Mouse (Mus musculus) T-helper 2 cell (primary cell): ENCODE measurements around the gene Mvb12b.

Experiments used
- in situ Hi-C: fragments of 300-600 bp; cut with MboI, MseI; formaldehyde crosslinking; loops from one replicate; pipeline ENCODE4 v1.15.1; 2025; ENCODE audit warnings: high pct_unique_total_duplicates

The Mvb12b gene

GRCm38 (mm10) chr2:33886386-33887327 lies 1.1 kb downstream of the Mvb12b start:
- in situ Hi-C loops: no loop called here

- in situ Hi-C loops: no loop called here
Observed at GRCm38 (mm10) chr2:33885264-33885651, 2.5 kb downstream of the Mvb12b start.

- in situ Hi-C loops: no loop called here
Observed at GRCm38 (mm10) chr2:33884623-33885263, 3.0 kb downstream of the Mvb12b start.

- in situ Hi-C loops: no loop called here
Observed at GRCm38 (mm10) chr2:33879223-33879622, 8.5 kb downstream of the Mvb12b start.

GRCm38 (mm10) chr2:33878437-33878836 lies 9.3 kb downstream of the Mvb12b start:
- in situ Hi-C loops: no loop called here

- in situ Hi-C loops: no loop called here
Observed at GRCm38 (mm10) chr2:33877663-33878360, 9.9 kb downstream of the Mvb12b start.

- in situ Hi-C loops: no loop called here
Observed at GRCm38 (mm10) chr2:33876529-33877290, 11.0 kb downstream of the Mvb12b start.

- in situ Hi-C loops: no loop called here
Observed at GRCm38 (mm10) chr2:33875594-33875993, 12.2 kb downstream of the Mvb12b start.

GRCm38 (mm10) chr2:33874856-33875576 lies 12.7 kb downstream of the Mvb12b start:
- in situ Hi-C loops: no loop called here

GRCm38 (mm10) chr2:33874367-33874766 lies 13.4 kb downstream of the Mvb12b start:
- in situ Hi-C loops: no loop called here

GRCm38 (mm10) chr2:33873501-33873900 lies 14.2 kb downstream of the Mvb12b start:
- in situ Hi-C loops: no loop called here

- in situ Hi-C loops: no loop called here
Observed at GRCm38 (mm10) chr2:33872841-33873271, 14.9 kb downstream of the Mvb12b start.

GRCm38 (mm10) chr2:33871181-33871520 lies 16.6 kb downstream of the Mvb12b start:
- in situ Hi-C loops: no loop called here

- in situ Hi-C loops: no loop called here
Observed at GRCm38 (mm10) chr2:33870369-33871180, 17.2 kb downstream of the Mvb12b start.

GRCm38 (mm10) chr2:33869689-33870343 lies 17.9 kb downstream of the Mvb12b start:
- in situ Hi-C loops: no loop called here

GRCm38 (mm10) chr2:33868996-33869688 lies 18.6 kb downstream of the Mvb12b start:
- in situ Hi-C loops: no loop called here

- in situ Hi-C loops: no loop called here
Observed at GRCm38 (mm10) chr2:33868322-33868721, 19.4 kb downstream of the Mvb12b start.

- in situ Hi-C loops: no loop called here
Observed at GRCm38 (mm10) chr2:33856746-33857145, 31.0 kb downstream of the Mvb12b start.
